Mouse (Mus musculus): ENCODE data around the gene Sla2.

DNA sequence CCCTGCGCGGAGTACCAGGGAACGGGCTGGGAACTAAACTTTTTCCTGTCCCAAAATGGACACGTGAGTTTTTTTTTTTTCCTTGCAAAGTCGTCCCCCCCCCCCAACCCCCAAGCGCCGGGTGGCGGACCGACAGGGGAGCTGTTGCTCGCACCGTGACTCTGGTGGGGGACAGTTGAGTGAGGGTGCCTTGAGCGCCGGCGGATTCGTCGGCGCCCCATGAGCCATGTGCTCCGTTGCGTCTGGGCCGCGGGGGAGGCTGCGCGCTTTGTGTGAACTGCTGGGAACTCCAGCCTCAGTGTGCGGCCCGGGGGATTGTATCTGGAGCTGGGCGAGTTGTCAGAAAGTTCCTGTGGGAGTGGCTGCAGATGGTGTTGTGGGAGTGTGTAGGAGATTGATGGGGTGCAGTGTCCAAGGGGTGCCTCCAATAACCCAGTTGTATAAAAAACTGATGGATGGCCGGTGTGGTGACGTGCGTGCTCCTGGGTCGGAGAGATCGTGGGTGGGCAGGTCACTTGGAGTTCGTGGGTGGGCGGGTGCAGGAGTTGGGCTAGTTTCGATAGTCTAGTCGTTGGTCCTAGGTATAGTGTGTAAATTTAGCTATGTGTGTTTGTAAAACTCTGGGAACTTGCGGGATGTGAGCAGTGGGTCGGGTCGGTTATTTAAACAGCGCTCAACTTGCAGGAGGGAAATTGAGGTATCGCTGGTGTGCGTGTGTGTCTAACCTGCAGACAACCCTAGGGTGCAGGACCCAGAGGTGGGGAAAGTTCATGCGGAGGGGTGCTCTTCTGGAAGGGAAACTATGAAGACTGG, 45.8 kb downstream of the Sla2 start:
- TF ChIP-seq CTCF (IDR thresholded peaks at IDR 0.05) (peak; percentile 14; the same call in 1 of the 2 replicates), EP300 (IDR thresholded peaks at IDR 0.05) (no peak)

Data from lung, postnatal 0 days (tissue).